Mouse (Mus musculus) urinary bladder, postnatal 14 days (tissue): Measurements from ENCODE around the gene Gse1.

ENCODE experiments used
- DNase-seq: peaks from one replicate; pipeline ENCODE4 v3.0.0; 2021; ENCODE audit warnings: low spot score

The Gse1 gene

DNA sequence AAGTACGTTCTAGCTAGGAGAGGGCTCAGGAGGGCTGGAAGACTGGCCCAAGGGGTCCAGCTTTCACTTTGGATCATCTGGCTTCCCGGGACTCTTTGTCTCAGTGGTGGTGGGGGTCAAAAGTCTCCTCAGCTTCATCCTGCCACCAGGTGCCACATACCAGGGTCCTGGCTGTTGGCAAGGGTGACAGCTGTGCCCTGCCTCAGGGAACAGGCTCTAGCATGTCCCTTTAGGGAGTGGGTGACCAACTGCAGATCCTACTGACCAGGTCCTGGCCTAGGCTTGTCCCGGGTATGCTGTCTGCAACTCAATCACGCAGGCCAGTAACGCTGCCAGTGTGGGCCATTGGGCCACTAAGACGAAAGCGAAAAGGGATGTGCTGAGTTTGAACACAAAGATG, 15.7 kb upstream of the Gse1 start:
- no peak for DNase-seq

DNA sequence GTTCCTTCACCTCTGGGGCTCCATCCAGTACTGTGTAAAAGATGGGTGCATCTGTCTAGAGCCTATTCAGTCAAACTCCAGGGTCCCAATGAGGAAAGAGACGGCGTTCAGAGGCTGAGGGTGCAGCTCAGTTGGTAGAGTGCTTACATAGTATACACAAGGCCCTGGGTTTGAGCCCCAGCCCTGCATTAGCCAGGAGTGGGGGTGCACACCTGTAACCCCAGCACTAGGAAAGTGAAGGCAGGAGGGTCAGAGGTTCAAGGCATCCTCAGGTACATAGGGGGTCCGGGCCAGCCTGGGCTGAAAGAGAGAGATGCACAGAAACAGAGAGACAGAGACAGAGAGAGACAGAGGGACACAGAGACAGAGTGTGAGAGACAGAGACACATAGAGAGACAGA, 15.0 kb upstream of the Gse1 start:
- DNase-seq, result no peak

DNA sequence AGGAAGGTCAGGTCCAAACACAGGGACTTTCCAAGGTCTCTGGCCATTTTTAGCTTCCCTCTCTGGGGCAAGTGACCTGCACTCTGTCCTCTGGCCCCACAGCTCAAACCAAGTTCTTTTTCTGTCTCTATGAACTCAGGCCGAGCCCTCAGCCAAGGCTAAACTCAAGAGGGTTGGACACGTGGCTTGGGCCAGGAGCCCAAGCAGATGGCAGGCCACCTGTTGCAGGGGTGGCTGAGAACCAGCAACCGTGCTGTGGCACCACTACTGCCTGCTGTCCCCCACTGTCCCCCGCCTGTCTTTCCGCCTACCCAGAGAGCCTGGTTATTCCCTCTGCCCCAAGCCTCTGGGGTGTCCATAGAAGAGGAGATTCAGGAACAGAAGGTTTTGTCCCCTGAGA, 14.3 kb upstream of the Gse1 start:
- no peak for DNase-seq

DNA sequence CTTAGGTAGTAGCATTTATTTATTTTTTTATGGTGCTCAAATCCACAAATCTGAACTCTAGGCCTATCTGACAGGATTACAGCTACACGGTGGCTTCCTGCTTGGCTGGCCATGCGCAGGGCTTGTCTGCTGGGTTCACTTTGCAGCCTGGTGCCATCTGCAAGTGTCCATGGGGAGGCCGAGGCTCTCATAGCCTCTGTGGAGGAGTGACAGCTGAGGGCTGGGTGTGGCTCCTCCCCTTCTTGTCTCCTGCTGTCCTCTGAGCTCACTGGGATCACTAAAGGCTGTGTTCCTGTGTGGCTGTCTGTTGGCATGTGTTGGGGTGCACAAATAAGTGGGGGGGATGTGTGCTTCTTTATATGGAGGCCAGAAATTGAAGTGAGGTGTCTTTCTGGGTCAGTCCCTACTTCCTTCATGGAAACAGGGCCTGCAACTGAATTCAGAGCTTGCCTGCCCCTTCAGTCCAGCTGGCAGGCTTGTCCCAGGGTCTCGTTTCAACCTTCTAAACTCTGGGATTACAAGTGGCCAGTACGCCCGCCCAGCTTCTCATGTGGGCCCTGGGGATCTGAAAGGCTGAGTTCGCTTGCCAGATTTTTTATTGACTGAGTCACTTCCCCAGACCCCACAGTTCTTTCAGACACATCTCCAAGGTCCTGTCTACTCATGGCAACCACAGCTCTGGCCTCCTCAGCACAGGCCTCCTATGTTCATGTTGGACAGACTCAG, 12.7 kb upstream of the Gse1 start:
- no peak for DNase-seq

- DNase-seq, result peak; percentile 43
Measured at GRCm38 (mm10) chr8:120216855-120217830, 11.1 kb upstream of the Gse1 start.

DNA sequence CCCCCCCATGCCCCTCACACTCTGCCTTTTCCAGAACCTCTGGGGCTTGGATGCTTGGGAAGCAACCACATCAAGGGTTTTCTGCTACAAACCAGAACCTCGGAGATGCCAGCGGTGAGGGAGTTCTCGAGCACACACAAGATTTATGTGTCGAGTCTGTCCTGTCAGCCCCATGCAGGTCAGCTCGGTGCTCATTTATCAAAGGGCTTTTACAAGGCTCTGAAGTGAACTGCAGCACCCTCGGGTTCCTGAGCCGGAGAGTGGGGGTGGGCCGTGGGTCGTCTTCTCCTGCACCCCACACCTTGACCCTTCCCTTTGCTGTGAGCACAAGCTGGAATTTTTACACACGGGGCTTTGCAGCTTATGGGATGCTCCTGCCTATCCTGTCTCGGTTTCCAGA, 5.7 kb upstream of the Gse1 start:
- DNase-seq, result no peak

DNA sequence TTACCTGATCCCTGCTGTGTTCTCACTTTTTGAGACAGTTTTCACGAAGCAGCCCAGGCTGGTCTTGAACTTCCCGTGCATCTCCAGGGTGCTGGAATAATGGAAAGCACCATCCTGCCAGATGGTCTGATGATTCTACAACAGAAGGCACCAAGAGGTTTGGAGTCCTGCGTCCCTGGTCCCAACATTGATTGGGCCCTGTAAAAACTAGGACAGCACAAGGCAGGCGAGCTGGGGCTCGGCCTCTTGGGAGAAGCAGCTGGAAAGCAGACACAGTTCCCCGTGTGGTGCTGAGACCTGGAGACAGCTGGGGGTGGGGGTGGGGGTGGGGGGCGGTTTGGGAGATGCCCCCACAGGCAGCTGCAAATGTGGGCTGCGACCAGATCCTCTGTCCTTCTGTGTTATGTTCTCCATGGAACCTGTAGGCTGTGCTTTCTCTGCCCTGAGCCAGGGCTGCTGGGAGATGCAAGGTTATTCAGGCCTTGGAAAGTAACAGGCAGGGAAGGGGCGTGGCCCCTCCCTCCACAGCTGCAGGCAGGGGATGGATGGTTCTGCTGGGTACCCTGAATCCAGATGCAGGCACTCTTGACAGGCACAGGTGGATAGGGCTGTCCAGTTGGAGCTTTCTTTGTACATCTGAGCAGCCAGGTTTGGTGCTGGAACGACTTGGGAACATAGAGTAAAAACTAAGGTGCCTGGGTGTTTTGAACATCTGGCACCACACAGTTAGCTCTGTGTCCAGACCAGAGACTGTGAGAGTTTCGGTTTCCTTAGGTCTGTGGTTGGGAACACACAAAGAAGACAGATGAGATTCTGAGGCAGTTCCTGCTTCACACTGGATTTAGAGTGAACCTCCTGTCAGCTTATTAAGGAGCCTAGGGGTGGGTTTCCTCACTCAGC, 3.5 kb upstream of the Gse1 start:
- no peak for DNase-seq

- no peak for DNase-seq
Measured at GRCm38 (mm10) chr8:120225421-120226151, 2.7 kb upstream of the Gse1 start.

DNA sequence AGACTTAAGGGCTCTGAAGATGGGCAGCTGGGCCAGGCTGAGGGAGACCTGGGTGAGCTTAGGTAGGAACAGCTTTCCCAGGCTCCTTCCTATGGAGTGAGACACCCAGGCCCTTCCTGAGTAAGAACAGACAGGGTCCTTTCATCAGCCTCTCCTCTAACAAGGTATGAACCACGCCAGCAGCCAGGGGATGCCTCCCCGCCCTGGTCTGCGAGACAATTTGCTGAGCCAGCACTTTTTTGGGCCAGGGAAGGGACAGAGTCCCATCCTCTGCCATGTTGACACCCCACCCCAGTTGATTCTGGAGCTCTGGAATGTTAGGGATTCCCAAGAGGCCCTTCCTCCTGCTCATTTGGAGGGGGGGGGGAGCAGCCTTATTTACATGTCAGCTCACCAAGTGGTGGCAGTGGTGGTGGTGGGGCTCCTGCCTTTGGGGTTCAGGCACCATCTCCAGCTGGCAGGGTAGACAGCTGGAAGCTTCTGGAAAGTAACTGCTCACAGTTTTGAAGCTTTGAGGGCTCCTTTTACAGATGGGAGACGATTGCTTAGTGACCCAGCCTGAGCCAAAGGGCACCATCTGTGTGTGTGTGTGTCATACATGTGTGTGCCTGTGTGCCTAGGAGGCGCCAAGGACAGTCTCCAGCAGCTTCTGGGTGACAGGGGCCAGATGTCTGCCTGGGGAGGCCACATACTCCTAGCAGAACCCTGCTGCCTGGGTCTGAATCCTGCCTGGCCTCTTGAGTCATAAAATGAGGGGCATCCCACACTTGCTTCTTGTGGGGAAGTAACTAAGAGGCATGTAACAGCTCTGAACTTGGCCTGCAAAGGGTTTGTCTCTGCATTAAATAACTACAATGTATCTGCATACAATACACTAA, 1.3 kb upstream of the Gse1 start:
- no peak for DNase-seq

GRCm38 (mm10) chr8:120227578-120227876, 729 bp upstream of the Gse1 start:
- DNase-seq, result no peak

DNA sequence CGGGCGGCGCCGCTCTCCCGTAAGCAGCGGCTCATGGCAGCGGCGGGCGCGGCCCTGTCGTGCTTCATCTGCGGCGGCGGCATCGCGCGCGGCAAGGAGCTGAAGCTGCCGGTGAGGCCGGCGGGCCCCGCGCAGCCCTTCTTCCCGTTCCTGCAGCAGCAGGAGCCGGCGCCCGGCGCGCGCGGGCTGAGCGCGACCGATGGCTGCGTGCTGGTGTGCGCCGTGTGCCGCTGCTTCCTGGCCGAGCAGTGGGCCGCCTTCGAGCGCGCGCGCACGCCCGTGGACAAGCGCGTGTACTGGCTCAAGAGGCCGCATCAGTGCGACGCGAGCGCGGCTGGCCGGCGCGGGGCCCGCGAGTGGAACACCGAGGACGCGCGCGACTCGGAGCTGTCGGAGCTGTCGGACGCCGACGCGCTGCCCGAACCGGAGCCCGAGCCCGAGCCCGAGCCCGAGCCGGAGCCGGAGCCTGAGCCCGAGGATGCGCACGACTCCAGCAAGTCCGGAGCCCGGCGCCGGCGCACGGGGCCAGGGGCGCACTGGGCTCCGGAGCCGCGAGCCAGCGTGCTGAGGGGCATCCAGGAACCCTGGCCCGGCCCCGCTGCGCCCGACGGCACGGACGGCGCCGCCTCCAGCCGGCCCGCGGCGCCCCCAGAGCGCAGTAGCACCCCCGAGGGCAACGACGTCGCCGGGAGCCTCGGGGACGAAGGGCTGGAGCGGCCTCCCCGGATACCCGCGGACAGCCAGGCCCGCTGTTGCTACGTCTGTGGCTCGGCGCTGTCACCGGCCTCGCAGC, 721 bp downstream of the Gse1 start:
- DNase-seq, result no peak

- no peak for DNase-seq
Measured at GRCm38 (mm10) chr8:120229574-120229916, 1.3 kb downstream of the Gse1 start.

GRCm38 (mm10) chr8:120230081-120230480, 1.8 kb downstream of the Gse1 start:
- DNase-seq, result no peak

GRCm38 (mm10) chr8:120230715-120231614, 2.7 kb downstream of the Gse1 start:
- DNase-seq, result no peak

DNA sequence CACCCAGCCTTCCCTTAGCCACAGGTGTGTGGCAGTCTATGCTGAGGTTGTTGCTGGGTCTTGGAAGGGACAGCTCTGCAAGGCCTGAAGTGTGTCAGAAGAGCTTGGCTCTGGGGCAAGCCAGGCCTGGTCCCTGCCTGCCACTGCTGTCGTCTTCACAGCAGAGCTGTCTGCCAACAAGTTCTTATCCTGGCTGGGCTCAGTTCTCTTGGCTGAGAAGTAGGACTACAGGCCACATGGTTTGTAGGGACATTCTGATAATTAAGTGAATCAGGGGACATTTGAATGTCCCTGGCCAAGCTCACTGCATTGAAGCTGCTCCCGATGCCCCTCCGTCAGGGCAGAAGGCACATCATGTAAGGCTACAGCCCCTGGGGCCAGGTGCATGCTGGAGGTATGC, 3.6 kb downstream of the Gse1 start:
- DNase-seq, result no peak

- DNase-seq, result no peak
Measured at GRCm38 (mm10) chr8:120232398-120232797, 4.1 kb downstream of the Gse1 start.

DNA sequence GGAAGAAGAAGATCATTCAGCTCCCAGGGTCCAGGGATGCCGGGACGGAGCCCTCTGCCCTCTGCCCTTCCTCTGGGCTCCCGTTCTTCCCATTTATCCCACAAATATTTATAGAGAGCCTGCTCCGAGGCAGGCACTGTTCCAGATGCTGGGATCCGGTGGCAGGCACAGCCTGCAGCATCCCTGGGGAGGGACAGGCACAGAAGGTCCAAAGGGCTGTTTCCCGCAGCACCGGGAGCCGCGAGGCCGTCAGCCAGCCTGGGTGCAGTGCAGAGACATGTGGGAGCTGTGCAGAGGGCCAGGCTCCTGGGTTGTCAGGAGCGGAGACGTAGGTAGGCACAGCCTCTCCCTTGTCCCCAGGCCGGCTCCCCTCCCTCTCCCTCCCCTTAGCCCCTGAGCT, 4.7 kb downstream of the Gse1 start:
- DNase-seq, result no peak

GRCm38 (mm10) chr8:120234457-120234856, 6.2 kb downstream of the Gse1 start:
- no peak for DNase-seq

DNA sequence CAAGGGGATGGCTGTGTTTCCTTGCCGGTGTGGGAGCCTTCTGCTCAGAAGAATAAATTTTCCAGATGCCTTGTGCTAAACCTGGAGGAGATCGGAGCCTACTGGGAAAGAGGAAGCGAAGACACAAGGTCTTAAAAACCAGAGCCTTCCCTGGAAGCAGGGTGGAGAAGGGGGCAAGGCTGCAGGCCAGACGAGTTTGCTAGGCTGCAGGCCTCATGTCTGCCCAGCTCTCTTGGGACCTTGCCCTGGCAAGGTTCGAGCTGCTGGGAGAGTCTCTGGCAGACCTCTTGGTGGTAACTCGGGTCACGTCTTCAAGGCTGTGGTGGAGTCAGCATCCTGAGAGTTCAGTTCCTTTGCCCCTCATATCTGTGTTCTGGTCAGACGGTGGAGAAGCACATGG, 6.6 kb downstream of the Gse1 start:
- no peak for DNase-seq
